Mouse (Mus musculus) ES-Bruce4 (cell line): Measurements from ENCODE around the gene Chek2.
A peak's percentile ranks its signal among the peaks of the same experiment; 100 is the strongest.

Experiments used
- CTCF ChIP-seq: IDR thresholded peaks from one replicate; pipeline ENCODE4 v1.8.1; 2011; ENCODE audit warnings: low read depth, low read length
- EP300 ChIP-seq: IDR thresholded peaks from 2 replicates; pipeline ENCODE4 v1.6.1; 2011; ENCODE audit warnings: low read depth, low read length; ENCODE audit not compliant: insufficient read depth
- POLR2A ChIP-seq: IDR thresholded peaks from one replicate; pipeline ENCODE4 v1.8.1; 2011; ENCODE audit warnings: low read length; ENCODE audit not compliant: insufficient read depth

DNA sequence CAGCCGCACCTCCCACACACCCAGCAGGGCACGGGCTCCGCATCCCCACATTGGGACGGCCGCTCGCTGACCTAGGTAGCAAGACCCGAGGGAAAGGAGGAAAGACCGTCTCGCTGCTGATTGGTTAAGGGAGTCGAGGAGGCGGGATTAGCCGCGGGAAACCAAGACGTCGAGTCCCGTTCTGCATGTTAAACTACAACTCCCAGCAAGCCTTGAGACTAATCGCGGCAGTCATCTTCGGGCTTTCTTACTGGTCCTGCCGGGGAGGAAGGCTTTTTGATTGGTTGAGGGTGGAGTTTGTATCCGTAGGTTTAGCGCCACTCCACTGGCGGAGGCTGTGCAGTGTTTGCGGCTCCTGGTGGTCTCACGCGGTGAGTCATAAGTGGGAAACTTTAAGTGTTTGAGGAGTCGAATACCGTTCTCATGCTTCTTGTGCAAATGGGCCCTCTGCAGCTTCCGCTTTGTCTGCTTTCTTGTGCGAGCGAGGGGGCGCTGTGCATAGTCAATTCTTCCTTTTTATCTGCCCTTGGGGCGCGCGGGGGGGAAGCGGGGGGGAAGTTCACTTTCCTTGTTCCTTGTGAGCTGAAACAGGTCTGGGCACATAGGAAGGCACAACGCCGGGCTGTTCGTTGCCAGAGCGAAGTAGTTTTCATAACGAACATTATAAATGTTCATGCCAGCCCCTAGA is at the start of gene Chek2, which contains the start of gene Hscb:
- TF ChIP-seq POLR2A: peak; percentile 59
- TF ChIP-seq EP300: no peak
- TF ChIP-seq CTCF: peak; percentile 22
